Comparison of ENCODE assay signal across 32 mouse cellular contexts in genomic region chr1:103360701-103361100, GRCm38 (mm10).
"Had no signal": no experiment of that assay in that cellular context is flagged by ENCODE, and none has a peak within 500 bp of the region (broad histone marks: within the 10 kb centered on the region; RNA-seq: fewer than 3 reads in every experiment).

No protein-coding gene starts in this region.

- ATAC-seq: liver, embryonic 12.5 days; liver, postnatal 0 days; lung, postnatal 0 days; midbrain, embryonic 13.5 days; midbrain, embryonic 15.5 days; midbrain, embryonic 16.5 days had no signal

- H3K36me3 ChIP-seq: limb, embryonic 10.5 days; limb, embryonic 12.5 days; limb, embryonic 13.5 days; limb, embryonic 15.5 days; liver, embryonic 12.5 days; liver, embryonic 13.5 days; liver, embryonic 15.5 days; lung, embryonic 15.5 days; midbrain, embryonic 10.5 days; midbrain, embryonic 12.5 days; midbrain, embryonic 13.5 days; midbrain, embryonic 15.5 days; neural tube, embryonic 12.5 days had no signal

- H3K4me2 ChIP-seq: limb, embryonic 12.5 days; limb, embryonic 13.5 days; limb, embryonic 15.5 days; liver, embryonic 11.5 days; liver, embryonic 12.5 days; liver, embryonic 13.5 days; liver, embryonic 15.5 days; lung, embryonic 14.5 days; lung, embryonic 15.5 days; midbrain, embryonic 11.5 days; midbrain, embryonic 12.5 days; midbrain, embryonic 13.5 days; midbrain, embryonic 15.5 days; neural tube, embryonic 12.5 days had no signal

- H3K9me3 ChIP-seq: limb, embryonic 10.5 days; limb, embryonic 13.5 days; limb, embryonic 15.5 days; liver, embryonic 12.5 days; liver, embryonic 13.5 days; lung, embryonic 15.5 days; megakaryocyte, embryonic 14.5 days; midbrain, embryonic 10.5 days; midbrain, embryonic 12.5 days; midbrain, embryonic 13.5 days; midbrain, embryonic 15.5 days; neural tube, embryonic 12.5 days had no signal

- H3K4me1 ChIP-seq: limb, embryonic 10.5 days; limb, embryonic 12.5 days; limb, embryonic 13.5 days; limb, embryonic 15.5 days; liver, embryonic 12.5 days; liver, embryonic 13.5 days; liver, embryonic 15.5 days; lung, embryonic 15.5 days; megakaryocyte, embryonic 14.5 days; midbrain, embryonic 10.5 days; midbrain, embryonic 12.5 days; midbrain, embryonic 13.5 days; midbrain, embryonic 15.5 days; neural tube, embryonic 12.5 days had no signal

- DNase-seq: left cerebral cortex, postnatal 4 days; liver; liver, embryonic 13.5 days; liver, postnatal 0 days; lung, adult 18-20 months; lung, adult 2 months; lung, embryonic 14.5 days; lung, postnatal 10 days; lung, postnatal 14 days; lung, postnatal 36 days; lung, postnatal 4 days; midbrain, embryonic 14.5 days had no signal

- H3K27ac ChIP-seq: limb, embryonic 10.5 days; limb, embryonic 12.5 days; limb, embryonic 13.5 days; limb, embryonic 15.5 days; liver, embryonic 12.5 days; liver, embryonic 13.5 days; liver, embryonic 14.5 days; liver, embryonic 15.5 days; lung, embryonic 15.5 days; macrophage; midbrain, embryonic 10.5 days; midbrain, embryonic 12.5 days; midbrain, embryonic 13.5 days; midbrain, embryonic 15.5 days; neural tube, embryonic 12.5 days had no signal

- H3K9ac ChIP-seq: limb, embryonic 12.5 days; limb, embryonic 13.5 days; limb, embryonic 15.5 days; liver, embryonic 12.5 days; liver, embryonic 13.5 days; liver, embryonic 14.5 days; liver, embryonic 15.5 days; liver, postnatal 0 days; lung, embryonic 14.5 days; lung, embryonic 15.5 days; midbrain, embryonic 12.5 days; midbrain, embryonic 13.5 days; midbrain, embryonic 15.5 days; neural tube, embryonic 12.5 days had no signal

- H3K27me3 ChIP-seq: limb, embryonic 12.5 days; limb, embryonic 13.5 days; limb, embryonic 15.5 days; liver, embryonic 12.5 days; liver, embryonic 13.5 days; liver, embryonic 15.5 days; lung, embryonic 15.5 days; megakaryocyte, embryonic 14.5 days; midbrain, embryonic 12.5 days; midbrain, embryonic 13.5 days; midbrain, embryonic 15.5 days; neural tube, embryonic 12.5 days had no signal

- H3K4me3 ChIP-seq: limb, embryonic 10.5 days; limb, embryonic 12.5 days; limb, embryonic 13.5 days; limb, embryonic 15.5 days; liver, embryonic 12.5 days; liver, embryonic 13.5 days; liver, embryonic 15.5 days; lung, embryonic 15.5 days; megakaryocyte, embryonic 14.5 days; midbrain, embryonic 10.5 days; midbrain, embryonic 12.5 days; midbrain, embryonic 13.5 days; midbrain, embryonic 15.5 days; myocyte; neural tube, embryonic 12.5 days had no signal
